Mouse (Mus musculus): ENCODE measurements around the gene Osbp2. TPM values are rescaled to one million over a fixed set of nuclear protein-coding genes. Genes with fewer than 3 reads are reported as not detected.
A peak's percentile ranks its signal among the peaks of the same experiment; 100 is the strongest.

Gene Osbp2
- total RNA-seq, 2 experiments from 2014 or later, result 1.1 to 1.7 TPM

- no peak for DNase-seq (ENCODE audit: low spot score in 2 of 2)
These were observed 34.0 kb downstream of the Osbp2 start for GRCm38 (mm10) chr11:3829736-3830135.

GRCm38 (mm10) chr11:3824138-3824537 is 39.6 kb downstream of the Osbp2 start:
- no peak for DNase-seq (ENCODE audit: low spot score in 2 of 2)

- DNase-seq (ENCODE audit: low spot score in 2 of 2), result no peak
These were observed 40.3 kb downstream of the Osbp2 start for GRCm38 (mm10) chr11:3823378-3823777.

GRCm38 (mm10) chr11:3817986-3818758 is 45.5 kb downstream of the Osbp2 start:
- no peak for DNase-seq (ENCODE audit: low spot score in 2 of 2)

- DNase-seq (ENCODE audit: low spot score in 2 of 2), result no peak
These were observed 47.8 kb downstream of the Osbp2 start for GRCm38 (mm10) chr11:3815951-3816350.

- DNase-seq (ENCODE audit: low spot score in 2 of 2), result no peak
These were observed 50.4 kb downstream of the Osbp2 start for GRCm38 (mm10) chr11:3813340-3813739.

GRCm38 (mm10) chr11:3808162-3808561 is 55.5 kb downstream of the Osbp2 start:
- no peak for DNase-seq (ENCODE audit: low spot score in 2 of 2)

- DNase-seq (ENCODE audit: low spot score in 2 of 2), result no peak
These were observed 58.3 kb downstream of the Osbp2 start for GRCm38 (mm10) chr11:3805362-3805761.

- no peak for DNase-seq (ENCODE audit: low spot score in 2 of 2)
These were observed 59.1 kb downstream of the Osbp2 start for GRCm38 (mm10) chr11:3804639-3805038.

- DNase-seq (ENCODE audit: low spot score in 2 of 2), result no peak
These were observed 61.6 kb downstream of the Osbp2 start for GRCm38 (mm10) chr11:3802057-3802456.

- DNase-seq (ENCODE audit: low spot score in 2 of 2), result no peak
These were observed 66.0 kb downstream of the Osbp2 start for GRCm38 (mm10) chr11:3797631-3798215.

- no peak for DNase-seq (ENCODE audit: low spot score in 2 of 2)
These were observed 73.0 kb downstream of the Osbp2 start for GRCm38 (mm10) chr11:3790736-3791135.

- DNase-seq (ENCODE audit: low spot score in 2 of 2), result no peak
These were observed 73.8 kb downstream of the Osbp2 start for GRCm38 (mm10) chr11:3789919-3790318.

- peak; percentile 83 to 85 for DNase-seq (ENCODE audit: low spot score in 2 of 2)
These were observed 77.1 kb downstream of the Osbp2 start for GRCm38 (mm10) chr11:3786564-3786963.

- no peak for DNase-seq (ENCODE audit: low spot score in 2 of 2)
These were observed 88.4 kb downstream of the Osbp2 start for GRCm38 (mm10) chr11:3775263-3775644.

GRCm38 (mm10) chr11:3774463-3775262 is 89.0 kb downstream of the Osbp2 start:
- peak in 1 of 2 experiments; percentile 27 for DNase-seq (ENCODE audit: low spot score in 2 of 2)

GRCm38 (mm10) chr11:3773782-3774462 is 89.8 kb downstream of the Osbp2 start:
- no peak for DNase-seq (ENCODE audit: low spot score in 2 of 2)

- DNase-seq (ENCODE audit: low spot score in 2 of 2), result no peak
These were observed 90.6 kb downstream of the Osbp2 start for GRCm38 (mm10) chr11:3773136-3773535.

- no peak for DNase-seq (ENCODE audit: low spot score in 2 of 2)
These were observed 92.4 kb downstream of the Osbp2 start for GRCm38 (mm10) chr11:3771348-3771747.

- no peak for DNase-seq (ENCODE audit: low spot score in 2 of 2)
These were observed 95.9 kb downstream of the Osbp2 start for GRCm38 (mm10) chr11:3767830-3768229.

GRCm38 (mm10) chr11:3766964-3767363 is 96.7 kb downstream of the Osbp2 start:
- no peak for DNase-seq (ENCODE audit: low spot score in 2 of 2)

All from gastrocnemius, postnatal 4 days (tissue).